Mouse (Mus musculus): ENCODE measurements around the gene Dnmt3a.

The Dnmt3a gene

GRCm38 (mm10) chr12:3881474-3881873, 75.7 kb downstream of the Dnmt3a start:
- DNase-seq (ENCODE audit: low spot score): no peak

GRCm38 (mm10) chr12:3884892-3885493, 79.2 kb downstream of the Dnmt3a start:
- DNase-seq (ENCODE audit: low spot score): no peak

- DNase-seq (ENCODE audit: low spot score): no peak
Measured at GRCm38 (mm10) chr12:3886601-3887000, 80.8 kb downstream of the Dnmt3a start.

- no peak for DNase-seq (ENCODE audit: low spot score)
Measured at GRCm38 (mm10) chr12:3887515-3888325, 81.9 kb downstream of the Dnmt3a start.

GRCm38 (mm10) chr12:3889875-3890635, 84.2 kb downstream of the Dnmt3a start:
- no peak for DNase-seq (ENCODE audit: low spot score)

- DNase-seq (ENCODE audit: low spot score): no peak
Measured at GRCm38 (mm10) chr12:3890753-3891751, 85.2 kb downstream of the Dnmt3a start.

- no peak for DNase-seq (ENCODE audit: low spot score)
Measured at GRCm38 (mm10) chr12:3891779-3892239, 86.0 kb downstream of the Dnmt3a start.

GRCm38 (mm10) chr12:3892240-3893059, 86.6 kb downstream of the Dnmt3a start:
- DNase-seq (ENCODE audit: low spot score): no peak

GRCm38 (mm10) chr12:3893335-3893734, 87.5 kb downstream of the Dnmt3a start:
- DNase-seq (ENCODE audit: low spot score): no peak

- no peak for DNase-seq (ENCODE audit: low spot score)
Measured at GRCm38 (mm10) chr12:3894525-3894924, 88.7 kb downstream of the Dnmt3a start.

GRCm38 (mm10) chr12:3897057-3897545, 91.3 kb downstream of the Dnmt3a start:
- DNase-seq (ENCODE audit: low spot score): no peak

- DNase-seq (ENCODE audit: low spot score): no peak
Measured at GRCm38 (mm10) chr12:3898811-3899210, 93.0 kb downstream of the Dnmt3a start.

- no peak for DNase-seq (ENCODE audit: low spot score)
Measured at GRCm38 (mm10) chr12:3905436-3905835, 99.6 kb downstream of the Dnmt3a start.

- no peak for DNase-seq (ENCODE audit: low spot score)
Measured at GRCm38 (mm10) chr12:3906308-3906707, 100.5 kb downstream of the Dnmt3a start.

- no peak for DNase-seq (ENCODE audit: low spot score)
Measured at GRCm38 (mm10) chr12:3907008-3907407, 101.2 kb downstream of the Dnmt3a start.

- no peak for DNase-seq (ENCODE audit: low spot score)
Measured at GRCm38 (mm10) chr12:3907418-3907817, 101.6 kb downstream of the Dnmt3a start.

- no peak for DNase-seq (ENCODE audit: low spot score)
Measured at GRCm38 (mm10) chr12:3910466-3911093, 104.8 kb downstream of the Dnmt3a start.

GRCm38 (mm10) chr12:3911831-3912348, 106.1 kb downstream of the Dnmt3a start:
- no peak for DNase-seq (ENCODE audit: low spot score)

- no peak for DNase-seq (ENCODE audit: low spot score)
Measured at GRCm38 (mm10) chr12:3915852-3916251, 110.0 kb downstream of the Dnmt3a start.
